Mouse (Mus musculus): ENCODE measurements at regions not wholly inside any gene's neighbourhood (a gene's known extent, or its start where the extent isn't known, plus 50 kb on each side); places are given as distances from the start of the nearest gene placed in this dataset.

GRCm38 (mm10) chr11:8725505-8725904 is 61.2 kb upstream of the Tns3 start:
- H3K9ac ChIP-seq (ENCODE audit: low read length), result no peak overlapping the region
- no peak overlapping the region for H3K27ac ChIP-seq (replicated peaks)
- no peak overlapping the region for H3K4me2 ChIP-seq (replicated peaks; ENCODE audit: low read depth)
- H3K4me3 ChIP-seq (ENCODE audit: low read depth, low read length), result no peak overlapping the region
- TF ChIP-seq EP300 (optimal IDR thresholded peaks at IDR 0.05), result no peak
- TF ChIP-seq CTCF (IDR thresholded peaks at IDR 0.05; ENCODE audit: low read depth), result no peak
- no peak for DNase-seq (ENCODE audit: low spot score)
- H3K9me3 ChIP-seq (ENCODE audit: control insufficient read depth, low read length), result no peaks in the 10 kb centered on the region
- H3K4me1 ChIP-seq (replicated peaks; ENCODE audit: control insufficient read depth, insufficient read depth), result no peaks in the 10 kb centered on the region
- WGBS, result 43% methylated on average over 4 of the region's 4 CpGs
- no peaks in the 10 kb centered on the region for H3K27me3 ChIP-seq (ENCODE audit: control insufficient read depth, insufficient read depth, low read length)
- ATAC-seq (ENCODE audit: low FRiP score, low TSS enrichment), result no peak
- H3K36me3 ChIP-seq (ENCODE audit: control insufficient read depth, insufficient read depth, low read length), result no peaks in the 10 kb centered on the region

DNA sequence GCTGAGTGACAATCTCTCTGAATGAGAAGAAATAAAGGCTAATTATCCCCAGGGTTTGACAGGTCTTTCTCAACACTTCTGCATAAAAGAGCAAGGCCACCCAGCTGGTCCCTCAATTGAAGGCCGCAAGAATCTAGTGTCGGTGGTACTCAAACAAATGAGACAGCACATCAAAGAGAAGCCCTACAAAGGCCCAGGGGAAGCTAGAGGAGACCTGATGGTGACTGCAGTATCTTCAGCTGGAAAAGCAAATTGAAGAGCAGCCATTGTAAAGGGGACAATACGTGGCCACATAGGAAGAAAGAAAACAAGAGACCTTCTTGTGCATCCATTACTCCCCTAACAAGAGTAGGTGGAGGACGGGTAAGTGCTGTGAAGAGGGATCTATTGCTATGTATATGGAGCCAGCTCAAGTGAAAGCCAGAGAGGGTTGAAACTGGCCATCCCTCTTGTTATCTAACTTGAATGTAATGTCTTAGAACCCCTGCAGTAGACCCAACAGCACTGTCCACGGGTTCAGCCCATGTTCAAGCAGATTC is 58.8 kb upstream of the Tns3 start:
- no peaks in the 10 kb centered on the region for H3K36me3 ChIP-seq (ENCODE audit: control insufficient read depth, insufficient read depth, low read length)
- DNase-seq (ENCODE audit: low spot score) (no peak), ATAC-seq (ENCODE audit: low FRiP score, low TSS enrichment) (no peak)
- 42% methylated on average over 5 of the region's 5 CpGs for WGBS
- TF ChIP-seq CTCF (IDR thresholded peaks at IDR 0.05; ENCODE audit: low read depth), result no peak
- no peak for TF ChIP-seq EP300 (optimal IDR thresholded peaks at IDR 0.05)
- no peak overlapping the region for H3K4me2 ChIP-seq (replicated peaks; ENCODE audit: low read depth)
- H3K9me3 ChIP-seq (ENCODE audit: control insufficient read depth, low read length), result no peaks in the 10 kb centered on the region
- H3K4me1 ChIP-seq (replicated peaks; ENCODE audit: control insufficient read depth, insufficient read depth), result no peaks in the 10 kb centered on the region
- H3K27me3 ChIP-seq (ENCODE audit: control insufficient read depth, insufficient read depth, low read length), result no peaks in the 10 kb centered on the region
- H3K27ac ChIP-seq (replicated peaks), result no peak overlapping the region
- no peak overlapping the region for H3K9ac ChIP-seq (ENCODE audit: low read length)
- H3K4me3 ChIP-seq (ENCODE audit: low read depth, low read length), result no peak overlapping the region

GRCm38 (mm10) chr11:8719211-8719966 is 55.1 kb upstream of the Tns3 start:
- no peak for TF ChIP-seq EP300 (optimal IDR thresholded peaks at IDR 0.05)
- no peak for TF ChIP-seq CTCF (IDR thresholded peaks at IDR 0.05; ENCODE audit: low read depth)
- WGBS, result 76% methylated on average over 11 of the region's 11 CpGs
- H3K27me3 ChIP-seq (ENCODE audit: control insufficient read depth, insufficient read depth, low read length), result no peaks in the 10 kb centered on the region
- no peaks in the 10 kb centered on the region for H3K36me3 ChIP-seq (ENCODE audit: control insufficient read depth, insufficient read depth, low read length)
- DNase-seq (ENCODE audit: low spot score) (peak; percentile 30), ATAC-seq (ENCODE audit: low FRiP score, low TSS enrichment) (no peak)
- no peak overlapping the region for H3K9ac ChIP-seq (ENCODE audit: low read length)
- no peaks in the 10 kb centered on the region for H3K4me1 ChIP-seq (replicated peaks; ENCODE audit: control insufficient read depth, insufficient read depth)
- no peak overlapping the region for H3K4me2 ChIP-seq (replicated peaks; ENCODE audit: low read depth)
- H3K4me3 ChIP-seq (ENCODE audit: low read depth, low read length), result no peak overlapping the region
- no peaks in the 10 kb centered on the region for H3K9me3 ChIP-seq (ENCODE audit: control insufficient read depth, low read length)
- no peak overlapping the region for H3K27ac ChIP-seq (replicated peaks)

DNA sequence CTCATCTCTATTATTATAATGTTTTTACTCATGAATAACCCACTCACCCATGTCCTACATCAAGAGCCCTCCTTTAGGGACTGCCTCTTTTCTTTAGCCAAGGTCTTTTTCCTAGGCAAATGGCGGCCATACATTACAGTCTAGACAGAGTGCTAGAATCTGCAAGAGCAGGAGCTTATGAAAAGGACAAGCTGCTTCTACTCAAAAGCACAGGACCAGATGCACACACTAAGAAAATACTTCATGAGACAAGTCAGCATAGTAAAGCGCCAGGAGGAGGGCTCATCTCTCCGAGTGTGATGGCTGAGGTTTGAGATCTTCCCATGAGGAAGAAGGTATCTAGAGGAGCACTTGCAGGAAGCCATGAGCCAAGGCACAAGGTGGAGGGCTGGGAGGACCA is 53.4 kb upstream of the Tns3 start:
- 0 out of 2 replicates have a peak, but pooled peaks have one; percentile 6 for ATAC-seq (ENCODE audit: low FRiP score, low TSS enrichment)
- WGBS, result 68% methylated on average over 3 of the region's 3 CpGs

DNA sequence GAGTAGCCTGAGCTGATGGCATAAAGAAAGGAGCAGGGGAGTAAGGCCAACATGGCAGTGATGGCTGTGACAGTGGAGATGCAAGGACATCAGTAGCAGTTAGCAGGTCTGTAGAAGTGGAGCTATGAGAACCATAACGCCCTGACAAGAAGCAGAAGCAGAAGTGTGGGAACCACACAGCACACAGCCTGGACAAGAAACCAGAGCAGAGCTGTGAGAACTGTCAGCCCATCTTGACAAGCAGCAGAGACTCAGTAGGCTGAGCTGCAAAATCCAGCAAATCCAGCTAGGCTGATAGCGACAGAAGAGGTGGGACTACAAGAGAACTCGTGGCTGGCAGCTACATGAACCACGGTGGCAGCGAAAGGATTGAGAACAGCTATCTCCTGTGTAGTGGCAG is 52.5 kb upstream of the Tns3 start:
- Histone ChIP-seq H3K27ac (replicated peaks) (no peak overlapping the region), H3K4me2 (replicated peaks; ENCODE audit: low read depth) (no peak overlapping the region), H3K36me3 (ENCODE audit: control insufficient read depth, insufficient read depth, low read length) (no peaks in the 10 kb centered on the region), H3K27me3 (ENCODE audit: control insufficient read depth, insufficient read depth, low read length) (no peaks in the 10 kb centered on the region), H3K4me1 (replicated peaks; ENCODE audit: control insufficient read depth, insufficient read depth) (no peaks in the 10 kb centered on the region), H3K9me3 (ENCODE audit: control insufficient read depth, low read length) (no peaks in the 10 kb centered on the region), H3K4me3 (ENCODE audit: low read depth, low read length) (no peak overlapping the region), H3K9ac (ENCODE audit: low read length) (no peak overlapping the region)
- ATAC-seq (ENCODE audit: low FRiP score, low TSS enrichment), result no peak
- TF ChIP-seq CTCF (IDR thresholded peaks at IDR 0.05; ENCODE audit: low read depth) (no peak), EP300 (optimal IDR thresholded peaks at IDR 0.05) (no peak)
- no peak for DNase-seq (ENCODE audit: low spot score)
- WGBS, result 53% methylated on average over 5 of the region's 5 CpGs

More for the DNA sequence above, 53.4 kb upstream of the Tns3 start:
- no peaks in the 10 kb centered on the region for H3K4me1 ChIP-seq (replicated peaks; ENCODE audit: control insufficient read depth, insufficient read depth)
- H3K9ac ChIP-seq (ENCODE audit: low read length), result no peak overlapping the region
- no peaks in the 10 kb centered on the region for H3K27me3 ChIP-seq (ENCODE audit: control insufficient read depth, insufficient read depth, low read length)
- H3K9me3 ChIP-seq (ENCODE audit: control insufficient read depth, low read length), result no peaks in the 10 kb centered on the region
- H3K27ac ChIP-seq (replicated peaks), result no peak overlapping the region
- no peaks in the 10 kb centered on the region for H3K36me3 ChIP-seq (ENCODE audit: control insufficient read depth, insufficient read depth, low read length)
- no peak overlapping the region for H3K4me2 ChIP-seq (replicated peaks; ENCODE audit: low read depth)
- no peak for DNase-seq (ENCODE audit: low spot score)
- H3K4me3 ChIP-seq (ENCODE audit: low read depth, low read length), result no peak overlapping the region
- no peak for TF ChIP-seq EP300 (optimal IDR thresholded peaks at IDR 0.05)
- TF ChIP-seq CTCF (IDR thresholded peaks at IDR 0.05; ENCODE audit: low read depth), result no peak

DNA sequence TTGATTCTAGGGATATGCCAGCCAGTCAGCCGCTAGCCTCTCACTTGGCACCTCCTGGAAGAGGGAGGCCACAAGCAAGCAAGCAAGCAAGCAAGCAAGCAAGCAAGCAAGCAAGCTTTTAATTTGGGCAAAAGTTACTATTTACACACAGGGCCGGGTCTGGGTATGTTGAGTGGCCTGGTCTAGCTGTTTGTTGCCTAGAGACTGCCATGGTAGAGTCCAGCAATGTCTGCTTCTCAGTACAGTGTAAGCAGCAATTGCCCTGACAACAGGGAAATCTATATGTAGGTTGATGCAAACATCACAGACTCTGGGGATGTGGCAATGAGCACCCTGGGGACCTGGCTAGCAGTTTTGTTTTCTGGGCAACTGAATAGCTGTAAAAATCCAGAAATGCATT is 51.4 kb upstream of the Tns3 start:
- H3K4me3 ChIP-seq (ENCODE audit: low read depth, low read length), result no peak overlapping the region
- no peaks in the 10 kb centered on the region for H3K4me1 ChIP-seq (replicated peaks; ENCODE audit: control insufficient read depth, insufficient read depth)
- no peak for ATAC-seq (ENCODE audit: low FRiP score, low TSS enrichment)
- H3K27ac ChIP-seq (replicated peaks), result no peak overlapping the region
- no peaks in the 10 kb centered on the region for H3K27me3 ChIP-seq (ENCODE audit: control insufficient read depth, insufficient read depth, low read length)
- TF ChIP-seq CTCF (IDR thresholded peaks at IDR 0.05; ENCODE audit: low read depth) (no peak), EP300 (optimal IDR thresholded peaks at IDR 0.05) (no peak)
- DNase-seq (ENCODE audit: low spot score), result no peak
- no peak overlapping the region for H3K4me2 ChIP-seq (replicated peaks; ENCODE audit: low read depth)
- no peak overlapping the region for H3K9ac ChIP-seq (ENCODE audit: low read length)
- WGBS, result 55% methylated on average over 2 of the region's 2 CpGs
- H3K9me3 ChIP-seq (ENCODE audit: control insufficient read depth, low read length), result no peaks in the 10 kb centered on the region
- no peaks in the 10 kb centered on the region for H3K36me3 ChIP-seq (ENCODE audit: control insufficient read depth, insufficient read depth, low read length)

All from stomach, postnatal 0 days (tissue).